Mouse (Mus musculus): Measurements from ENCODE around the gene H2-Ke6.

DNA sequence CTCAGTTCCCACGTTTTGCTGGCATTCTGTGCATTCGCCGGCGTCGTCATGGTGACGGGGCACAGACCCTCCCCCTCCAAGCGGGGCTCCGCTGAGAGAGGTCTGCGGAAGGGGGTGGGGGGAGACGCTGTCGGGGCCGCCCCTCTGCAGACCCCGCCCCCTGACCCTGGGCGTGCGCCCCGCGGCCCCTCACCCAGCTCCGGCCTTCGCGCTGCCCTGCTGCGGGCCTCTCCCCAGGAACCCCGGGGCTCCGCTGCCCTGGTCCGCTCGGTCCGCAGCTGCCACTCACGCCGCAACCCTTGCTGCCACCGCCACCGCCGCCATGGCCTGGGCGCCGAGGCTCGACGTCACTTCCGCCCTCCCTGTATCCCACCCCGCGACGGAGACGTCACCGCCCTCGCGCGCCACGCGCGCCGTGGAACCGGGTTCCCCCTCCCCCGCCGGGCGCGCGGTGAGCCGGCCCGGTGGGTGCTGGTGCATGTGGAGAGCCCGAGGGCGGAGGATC, 3.5 kb downstream of the H2-Ke6 start, which contains the start of gene Ring1:
- no peak for TF ChIP-seq CTCF (IDR thresholded peaks at IDR 0.05)
- no peak for TF ChIP-seq EP300 (IDR thresholded peaks at IDR 0.05)

All from lung, postnatal 0 days (tissue).